Mouse (Mus musculus): ENCODE measurements around the gene Stat4. TPM values are rescaled to one million over a fixed set of nuclear protein-coding genes. Genes with fewer than 3 reads are reported as not detected.
A peak's percentile ranks its signal among the peaks of the same experiment; 100 is the strongest.

Gene Stat4
- polyA plus RNA-seq, 1 experiment = 6.0 TPM

DNA sequence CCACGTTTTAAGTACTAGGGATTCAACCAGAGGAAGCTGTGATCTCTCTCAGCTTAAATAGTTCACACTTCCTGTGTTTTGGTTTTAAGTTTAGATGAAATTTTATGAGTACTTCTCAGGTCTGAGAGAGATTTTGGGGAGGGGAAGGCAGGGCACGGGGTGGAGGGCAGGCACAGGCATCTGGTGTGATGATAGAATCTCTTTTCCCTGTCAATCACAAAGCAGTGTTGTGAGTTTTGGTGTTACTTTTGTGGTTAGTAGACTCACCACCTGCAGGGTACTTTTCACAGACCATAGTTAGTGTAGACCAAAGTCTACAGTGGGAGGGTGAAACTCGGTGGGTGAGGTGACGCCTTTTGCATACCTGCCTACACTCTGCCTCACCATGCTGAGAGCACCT lies 32.7 kb downstream of the Stat4 start:
- no peak overlapping the region for H3K4me3 ChIP-seq (ENCODE audit: extremely low read depth, insufficient read depth, insufficient read length)
- peaks cover 15% of the 10 kb centered on the region for H3K4me1 ChIP-seq (ENCODE audit: control insufficient read depth, insufficient read depth, insufficient read length)
- no peak for TF ChIP-seq POLR2A (IDR thresholded peaks at IDR 0.05; ENCODE audit: low read depth, low read length)
- no peak for TF ChIP-seq CTCF (IDR thresholded peaks at IDR 0.05; ENCODE audit: extremely low read depth, insufficient read depth, insufficient read length, insufficient replicate concordance)
- H3K27me3 ChIP-seq (ENCODE audit: control insufficient read depth, insufficient read depth, low read length) = no peaks in the 10 kb centered on the region
- DNase-seq (ENCODE audit: low read depth in 1 of 2, low spot score in 2 of 2) = peak in 1 of 2 experiments; percentile 41
- H3K27ac ChIP-seq (ENCODE audit: insufficient read depth, low read length) = peak overlapping the region; percentile 84
- H3K36me3 ChIP-seq (ENCODE audit: control insufficient read depth, insufficient read depth, low read length) = no peaks in the 10 kb centered on the region
- 14% methylated on average over 4 of the region's 4 CpGs for WGBS

DNA sequence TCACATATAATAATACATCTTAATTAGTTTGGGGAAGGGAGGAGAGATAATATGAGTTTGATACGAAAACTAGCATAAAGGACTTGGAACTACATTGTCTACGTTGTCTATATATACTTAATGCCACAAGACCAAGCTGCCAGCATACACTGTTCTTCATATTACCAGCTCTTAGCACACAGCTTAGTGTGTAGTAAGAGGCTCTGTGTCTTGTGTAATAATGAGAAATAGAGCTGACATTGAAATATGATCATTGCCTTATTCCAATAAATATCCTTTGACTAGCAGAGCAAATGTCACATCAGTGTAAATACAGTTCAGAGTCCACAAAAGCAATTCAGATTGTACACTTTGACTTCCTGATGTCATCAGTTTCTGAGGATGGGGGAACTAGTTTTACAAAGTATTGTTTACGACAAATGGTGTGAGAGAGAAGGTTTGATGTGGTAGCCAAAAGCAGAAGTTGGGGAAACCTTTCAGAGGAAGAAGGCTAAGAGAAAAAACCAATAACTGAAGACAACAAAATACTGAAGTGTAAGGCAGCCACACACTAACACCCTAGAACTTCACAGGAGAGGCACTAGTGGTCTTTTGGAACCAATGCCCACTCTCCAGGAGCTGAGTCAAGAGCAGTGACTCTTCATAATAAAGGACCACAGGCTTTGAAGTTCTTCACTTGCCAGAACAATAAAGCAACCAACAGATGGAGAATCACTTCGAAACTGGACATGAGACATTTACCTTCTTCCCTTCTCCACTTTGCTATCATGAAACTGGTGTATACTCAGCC lies 35.2 kb downstream of the Stat4 start:
- peak in 1 of 2 experiments; percentile 60 for DNase-seq (ENCODE audit: low read depth in 1 of 2, low spot score in 2 of 2)
- Histone ChIP-seq H3K27ac (ENCODE audit: insufficient read depth, low read length) (peak overlapping the region; percentile 70), H3K4me3 (ENCODE audit: extremely low read depth, insufficient read depth, insufficient read length) (no peak overlapping the region), H3K4me1 (ENCODE audit: control insufficient read depth, insufficient read depth, insufficient read length) (peaks cover 17% of the 10 kb centered on the region), H3K27me3 (ENCODE audit: control insufficient read depth, insufficient read depth, low read length) (no peaks in the 10 kb centered on the region), H3K36me3 (ENCODE audit: control insufficient read depth, insufficient read depth, low read length) (no peaks in the 10 kb centered on the region)
- no peak for TF ChIP-seq CTCF (IDR thresholded peaks at IDR 0.05; ENCODE audit: extremely low read depth, insufficient read depth, insufficient read length, insufficient replicate concordance)
- TF ChIP-seq POLR2A (IDR thresholded peaks at IDR 0.05; ENCODE audit: low read depth, low read length) = no peak
- WGBS = 54% methylated on average over 4 of the region's 4 CpGs

DNA sequence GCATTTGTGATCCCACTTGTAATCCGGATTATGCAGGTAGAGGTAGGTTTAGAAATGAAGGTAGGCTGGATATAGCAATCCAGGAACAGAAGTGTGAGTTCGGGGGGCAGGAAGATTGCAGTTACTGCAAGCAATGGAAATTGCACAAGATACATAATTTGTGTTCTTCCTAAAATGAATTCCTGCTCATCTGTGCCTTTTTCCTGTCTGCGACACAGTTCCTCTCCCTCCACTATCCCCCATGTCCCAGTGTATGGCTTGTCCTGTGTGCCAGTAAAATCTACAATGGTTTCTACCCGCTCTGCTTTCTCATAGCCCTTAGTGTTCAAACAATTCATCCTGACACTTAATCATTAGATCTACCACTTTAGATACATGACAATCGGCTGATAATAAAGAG lies 41.7 kb downstream of the Stat4 start:
- Histone ChIP-seq H3K36me3 (ENCODE audit: control insufficient read depth, insufficient read depth, low read length) (no peaks in the 10 kb centered on the region), H3K4me3 (ENCODE audit: extremely low read depth, insufficient read depth, insufficient read length) (no peak overlapping the region)
- 91% methylated on average over 5 of the region's 5 CpGs for WGBS

DNA sequence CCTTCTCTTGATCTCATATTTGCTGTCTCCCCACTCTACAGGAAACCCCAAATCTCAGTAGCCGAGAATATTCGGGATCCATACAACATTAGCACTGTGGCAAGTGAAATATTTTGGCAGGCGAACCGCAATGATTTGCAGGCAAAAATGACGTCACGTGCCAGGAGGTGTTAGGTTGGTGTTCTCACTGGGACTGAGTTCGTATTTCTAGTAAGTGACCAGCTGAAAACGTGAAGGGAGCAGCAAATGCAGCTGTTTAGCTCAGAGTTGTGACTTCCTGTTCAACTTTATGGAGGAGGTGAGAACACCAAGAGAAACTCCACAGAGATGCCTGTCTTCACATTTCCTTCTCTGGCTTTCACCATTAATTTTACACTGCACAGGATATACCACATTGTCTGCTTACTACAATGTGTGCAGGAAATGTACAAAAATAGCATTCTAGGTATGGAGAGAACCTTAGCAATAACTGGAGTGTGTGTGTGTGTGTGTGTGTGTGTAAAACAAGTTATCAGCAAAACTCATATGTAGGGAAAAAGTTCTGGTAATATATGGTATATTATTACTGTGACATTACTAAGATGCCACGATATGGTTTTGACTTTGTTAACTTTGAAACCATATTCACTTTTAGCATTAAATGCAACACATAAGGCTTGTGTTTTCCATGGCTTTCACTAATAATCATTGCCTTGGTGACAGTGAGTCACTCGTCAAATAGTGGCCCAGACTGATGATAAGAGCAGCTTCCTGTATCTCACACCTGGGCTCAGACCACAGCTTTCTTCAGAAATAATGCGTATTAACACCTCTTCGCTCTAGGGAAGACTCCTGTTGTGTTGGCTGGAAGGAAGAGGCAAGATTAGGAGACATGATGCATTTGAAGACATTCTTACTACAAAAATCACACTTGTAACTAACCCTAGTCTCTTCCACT lies 48.1 kb downstream of the Stat4 start:
- Histone ChIP-seq H3K36me3 (ENCODE audit: control insufficient read depth, insufficient read depth, low read length) (0 out of 2 replicates have a peak, but pooled peaks cover 2% of the 10 kb centered on the region), H3K27me3 (ENCODE audit: control insufficient read depth, insufficient read depth, low read length) (no peaks in the 10 kb centered on the region), H3K4me3 (ENCODE audit: extremely low read depth, insufficient read depth, insufficient read length) (no peak overlapping the region), H3K4me1 (ENCODE audit: control insufficient read depth, insufficient read depth, insufficient read length) (no peaks in the 10 kb centered on the region; the same call in 1 of the 2 replicates), H3K27ac (ENCODE audit: insufficient read depth, low read length) (0 out of 2 replicates have a peak overlapping the region, but pooled peaks have one; percentile 12)
- TF ChIP-seq CTCF (IDR thresholded peaks at IDR 0.05; ENCODE audit: extremely low read depth, insufficient read depth, insufficient read length, insufficient replicate concordance) (no peak), POLR2A (IDR thresholded peaks at IDR 0.05; ENCODE audit: low read depth, low read length) (no peak)
- no peak for DNase-seq (ENCODE audit: low read depth in 1 of 2, low spot score in 2 of 2)
- 64% methylated on average over 12 of the region's 12 CpGs for WGBS

More for the DNA sequence above, 41.7 kb downstream of the Stat4 start:
- no peak for DNase-seq (ENCODE audit: low read depth in 1 of 2, low spot score in 2 of 2)
- no peak for TF ChIP-seq POLR2A (IDR thresholded peaks at IDR 0.05; ENCODE audit: low read depth, low read length)
- Histone ChIP-seq H3K27me3 (ENCODE audit: control insufficient read depth, insufficient read depth, low read length) (no peaks in the 10 kb centered on the region), H3K27ac (ENCODE audit: insufficient read depth, low read length) (no peak overlapping the region), H3K4me1 (ENCODE audit: control insufficient read depth, insufficient read depth, insufficient read length) (peaks cover 2% of the 10 kb centered on the region; the same call in 1 of the 2 replicates)

DNA sequence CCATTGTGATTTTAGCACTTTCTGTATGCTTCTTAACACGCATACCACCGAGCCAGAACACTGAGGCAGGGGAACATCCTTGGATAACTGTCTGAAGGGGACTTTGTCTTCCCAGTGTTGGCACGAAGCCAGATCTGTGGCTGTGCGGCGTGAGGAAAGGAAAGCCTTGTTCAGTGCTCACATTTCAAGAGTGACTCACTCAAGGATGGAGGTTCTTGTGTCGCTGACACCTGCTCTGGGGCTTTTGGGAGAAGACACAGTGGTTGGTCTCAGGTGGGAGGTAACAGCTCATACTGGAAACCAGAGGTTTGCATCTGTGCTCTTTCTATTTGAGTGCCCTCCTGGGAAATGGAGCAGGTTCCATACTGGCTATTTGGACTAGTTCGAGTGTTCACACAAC lies 52.2 kb downstream of the Stat4 start:
- Histone ChIP-seq H3K27ac (ENCODE audit: insufficient read depth, low read length) (no peak overlapping the region), H3K4me3 (ENCODE audit: extremely low read depth, insufficient read depth, insufficient read length) (no peak overlapping the region), H3K27me3 (ENCODE audit: control insufficient read depth, insufficient read depth, low read length) (no peaks in the 10 kb centered on the region), H3K4me1 (ENCODE audit: control insufficient read depth, insufficient read depth, insufficient read length) (no peaks in the 10 kb centered on the region; the same call in 1 of the 2 replicates), H3K36me3 (ENCODE audit: control insufficient read depth, insufficient read depth, low read length) (0 out of 2 replicates have a peak, but pooled peaks cover 2% of the 10 kb centered on the region)
- 54% methylated on average over 7 of the region's 7 CpGs for WGBS
- DNase-seq (ENCODE audit: low read depth in 1 of 2, low spot score in 2 of 2) = no peak
- no peak for TF ChIP-seq POLR2A (IDR thresholded peaks at IDR 0.05; ENCODE audit: low read depth, low read length)
- TF ChIP-seq CTCF (IDR thresholded peaks at IDR 0.05; ENCODE audit: extremely low read depth, insufficient read depth, insufficient read length, insufficient replicate concordance) = no peak

DNA sequence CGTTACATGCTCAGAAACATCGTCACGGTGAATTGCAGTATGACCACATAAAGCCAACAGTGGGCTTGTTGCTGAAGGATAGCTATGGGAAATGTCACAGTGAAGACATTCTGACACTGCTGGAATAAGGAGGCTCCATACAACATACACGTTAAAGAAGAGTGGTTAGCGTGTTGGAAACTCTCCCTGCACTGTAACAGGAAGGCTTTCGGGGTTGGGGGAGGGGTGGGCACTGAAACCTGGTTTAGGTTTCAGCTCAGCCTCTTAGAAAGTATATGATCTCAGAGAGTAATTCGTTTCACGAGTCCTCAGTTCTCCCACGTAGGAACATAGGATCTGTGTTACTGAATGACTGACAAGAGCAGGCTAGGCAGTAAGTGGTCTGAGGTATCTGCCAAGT lies 52.7 kb downstream of the Stat4 start:
- Histone ChIP-seq H3K4me3 (ENCODE audit: extremely low read depth, insufficient read depth, insufficient read length) (no peak overlapping the region), H3K4me1 (ENCODE audit: control insufficient read depth, insufficient read depth, insufficient read length) (no peaks in the 10 kb centered on the region; the same call in 1 of the 2 replicates), H3K27ac (ENCODE audit: insufficient read depth, low read length) (no peak overlapping the region), H3K27me3 (ENCODE audit: control insufficient read depth, insufficient read depth, low read length) (no peaks in the 10 kb centered on the region), H3K36me3 (ENCODE audit: control insufficient read depth, insufficient read depth, low read length) (0 out of 2 replicates have a peak, but pooled peaks cover 2% of the 10 kb centered on the region)
- TF ChIP-seq CTCF (IDR thresholded peaks at IDR 0.05; ENCODE audit: extremely low read depth, insufficient read depth, insufficient read length, insufficient replicate concordance) = no peak
- no peak for TF ChIP-seq POLR2A (IDR thresholded peaks at IDR 0.05; ENCODE audit: low read depth, low read length)
- DNase-seq (ENCODE audit: low read depth in 1 of 2, low spot score in 2 of 2) = no peak
- WGBS = 68% methylated on average over 9 of the region's 9 CpGs
